Mouse (Mus musculus): ENCODE results near the gene Mdk. TPM values are rescaled to one million over a fixed set of nuclear protein-coding genes. Genes with fewer than 3 reads are reported as not detected.

The Mdk gene
- polyA plus RNA-seq, 1 experiment from 2014 or later = 128 TPM

DNA sequence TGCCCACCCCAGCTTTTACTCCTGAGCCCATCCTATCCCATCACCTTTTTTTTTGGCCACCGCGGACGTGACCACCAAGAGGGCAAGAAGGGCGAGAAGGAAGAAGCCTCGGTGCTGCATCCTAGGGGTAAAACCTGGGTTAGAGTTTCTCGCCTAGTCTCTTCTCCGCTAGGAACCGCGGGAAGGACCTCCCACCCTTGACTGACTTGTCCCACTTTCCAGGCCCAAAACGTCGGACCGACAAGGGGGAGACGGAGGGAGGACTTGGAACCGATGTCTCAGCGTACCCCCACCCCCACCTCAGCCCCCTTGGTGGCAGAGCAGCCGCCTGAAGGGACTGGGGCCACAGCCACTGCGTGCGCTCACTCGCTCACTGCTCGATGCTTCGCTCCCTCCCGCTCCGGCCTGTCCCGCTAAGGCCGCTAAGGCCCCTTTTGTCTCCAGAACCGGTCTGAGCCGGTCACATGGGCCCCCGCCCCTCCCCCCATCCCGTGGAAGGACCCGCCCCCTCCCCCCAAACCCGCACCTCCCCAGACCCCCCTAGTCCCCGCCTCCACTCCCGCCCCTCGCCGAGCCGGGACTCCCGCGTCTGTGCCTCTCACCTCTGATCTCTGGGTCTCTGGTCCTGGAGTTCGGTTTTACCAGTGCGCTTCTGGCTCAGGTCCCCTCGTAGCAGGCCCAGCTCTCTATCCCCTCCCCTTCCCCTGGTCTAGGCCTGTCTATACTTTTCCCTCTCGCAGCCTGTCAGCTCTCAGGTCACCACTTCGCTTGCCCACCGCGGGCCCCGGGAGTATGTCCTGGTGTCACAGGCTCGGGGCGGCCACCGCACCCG lies 553 bp downstream of the Mdk start:
- peaks cover 6% of the 10 kb centered on the region; the same call in 1 of the 2 replicates for H3K4me1 ChIP-seq (replicated peaks; ENCODE audit: control insufficient read depth, insufficient read depth, low read length)
- peak overlapping the region; percentile 56 for H3K9ac ChIP-seq (ENCODE audit: low read depth, low read length)
- H3K27me3 ChIP-seq (replicated peaks; ENCODE audit: control insufficient read depth, insufficient read depth, low read length) = no peaks in the 10 kb centered on the region
- peak overlapping the region; percentile 65 for H3K4me2 ChIP-seq (replicated peaks; ENCODE audit: low read depth)
- peak overlapping the region; percentile 49 for H3K4me3 ChIP-seq (ENCODE audit: low read depth, low read length)
- WGBS = 12% methylated on average over 47 of the region's 50 CpGs
- peaks cover 38% of the 10 kb centered on the region for H3K36me3 ChIP-seq (ENCODE audit: control insufficient read depth, insufficient read depth)
- ATAC-seq = peak; percentile 10; the same call in 1 of the 2 replicates
- no peak overlapping the region; the same call in none of the 2 replicates for H3K27ac ChIP-seq (ENCODE audit: low read depth, low read length)
- no peaks in the 10 kb centered on the region for H3K9me3 ChIP-seq (ENCODE audit: control insufficient read depth)
- no peak; the same call in 1 of the 2 replicates for TF ChIP-seq CTCF (IDR thresholded peaks at IDR 0.05; ENCODE audit: low read depth)

DNA sequence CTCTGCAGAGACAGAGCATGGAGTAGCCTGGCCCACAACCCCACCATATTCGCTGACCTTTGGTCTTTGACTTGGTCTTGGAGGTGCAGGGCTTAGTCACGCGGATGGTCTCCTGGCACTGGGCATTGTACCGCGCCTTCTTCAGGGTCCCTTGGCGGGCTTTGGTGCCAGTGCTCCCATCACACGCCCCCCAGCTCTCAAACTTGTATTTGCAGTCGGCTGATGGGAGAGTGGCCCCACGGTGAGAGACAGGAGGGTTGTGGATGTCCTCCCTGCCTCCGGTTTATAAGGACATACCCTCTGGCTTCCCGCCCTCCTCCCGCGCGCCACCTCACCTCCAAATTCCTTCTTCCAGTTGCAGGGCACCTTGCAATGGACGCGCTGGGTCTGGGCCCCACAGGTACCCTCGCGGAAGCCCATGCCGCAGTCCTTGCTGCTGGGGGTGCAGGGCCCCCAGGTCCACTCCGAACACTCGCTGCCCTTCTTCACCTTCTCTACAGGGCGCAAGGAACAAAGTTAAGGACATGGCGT lies 1.3 kb downstream of the Mdk start:
- no peaks in the 10 kb centered on the region for H3K9me3 ChIP-seq (ENCODE audit: control insufficient read depth)
- no peak for TF ChIP-seq CTCF (IDR thresholded peaks at IDR 0.05; ENCODE audit: low read depth)
- peak overlapping the region; percentile 49 for H3K4me3 ChIP-seq (ENCODE audit: low read depth, low read length)
- no peak overlapping the region for H3K27ac ChIP-seq (ENCODE audit: low read depth, low read length)
- peaks cover 31% of the 10 kb centered on the region for H3K36me3 ChIP-seq (ENCODE audit: control insufficient read depth, insufficient read depth)
- peak overlapping the region; percentile 65 for H3K4me2 ChIP-seq (replicated peaks; ENCODE audit: low read depth)
- ATAC-seq = no peak
- H3K9ac ChIP-seq (ENCODE audit: low read depth, low read length) = peak overlapping the region; percentile 56
- H3K27me3 ChIP-seq (replicated peaks; ENCODE audit: control insufficient read depth, insufficient read depth, low read length) = no peaks in the 10 kb centered on the region
- WGBS = 10% methylated on average over 22 of the region's 23 CpGs
- peaks cover 6% of the 10 kb centered on the region; the same call in 1 of the 2 replicates for H3K4me1 ChIP-seq (replicated peaks; ENCODE audit: control insufficient read depth, insufficient read depth, low read length)

DNA sequence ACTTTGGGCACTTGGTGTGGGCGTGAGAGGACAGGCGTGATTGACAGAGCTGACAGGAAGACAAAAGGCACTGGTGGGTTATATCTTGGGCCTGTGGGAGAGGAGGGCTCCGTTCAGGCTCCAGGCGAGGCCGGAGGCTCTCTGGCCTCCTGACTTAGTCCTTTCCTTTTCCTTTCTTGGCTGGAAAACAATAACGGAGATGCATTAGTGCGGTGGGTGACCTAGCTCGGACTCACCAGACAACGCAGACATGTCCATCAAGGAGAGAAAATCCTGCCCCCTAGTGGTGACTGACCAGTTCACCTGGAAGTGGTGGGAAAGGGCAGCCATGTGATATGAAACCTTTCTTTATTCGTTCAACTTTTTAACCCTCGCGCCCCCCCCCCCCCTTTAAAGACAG lies 2.2 kb downstream of the Mdk start:
- TF ChIP-seq CTCF (IDR thresholded peaks at IDR 0.05; ENCODE audit: low read depth) = peak; percentile 84
- Histone ChIP-seq H3K27me3 (replicated peaks; ENCODE audit: control insufficient read depth, insufficient read depth, low read length) (peaks cover 2% of the 10 kb centered on the region; the same call in 1 of the 2 replicates), H3K9me3 (ENCODE audit: control insufficient read depth) (no peaks in the 10 kb centered on the region), H3K4me3 (ENCODE audit: low read depth, low read length) (no peak overlapping the region; the same call in 1 of the 2 replicates), H3K27ac (ENCODE audit: low read depth, low read length) (no peak overlapping the region), H3K4me2 (replicated peaks; ENCODE audit: low read depth) (peak overlapping the region; percentile 65), H3K36me3 (ENCODE audit: control insufficient read depth, insufficient read depth) (peaks cover 22% of the 10 kb centered on the region), H3K9ac (ENCODE audit: low read depth, low read length) (no peak overlapping the region), H3K4me1 (replicated peaks; ENCODE audit: control insufficient read depth, insufficient read depth, low read length) (peaks cover 6% of the 10 kb centered on the region; the same call in 1 of the 2 replicates)
- ATAC-seq = no peak
- WGBS = 23% methylated on average over 12 of the region's 12 CpGs

DNA sequence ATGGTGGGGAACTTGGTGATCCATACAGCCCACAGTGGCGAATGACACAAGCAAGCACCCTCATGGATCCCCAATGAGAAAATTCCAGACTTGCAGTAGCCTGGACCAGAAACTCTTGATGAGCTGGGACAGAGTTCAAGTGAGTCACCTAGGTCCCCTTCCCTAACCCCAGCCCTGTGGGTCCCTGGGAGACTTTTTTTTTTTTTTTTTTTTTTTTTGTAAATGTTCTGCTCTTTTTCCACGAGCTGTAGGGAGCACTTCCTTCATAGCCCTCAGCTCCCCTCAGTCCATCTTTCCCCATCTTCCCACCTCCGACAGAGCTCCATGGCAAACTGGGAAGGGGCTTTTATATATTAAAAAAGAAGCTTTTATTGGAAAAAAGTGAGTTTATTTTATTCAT lies 2.6 kb downstream of the Mdk start:
- TF ChIP-seq CTCF (IDR thresholded peaks at IDR 0.05; ENCODE audit: low read depth) = no peak
- Histone ChIP-seq H3K27me3 (replicated peaks; ENCODE audit: control insufficient read depth, insufficient read depth, low read length) (peaks cover 6% of the 10 kb centered on the region; the same call in 1 of the 2 replicates), H3K27ac (ENCODE audit: low read depth, low read length) (no peak overlapping the region), H3K4me3 (ENCODE audit: low read depth, low read length) (no peak overlapping the region), H3K36me3 (ENCODE audit: control insufficient read depth, insufficient read depth) (peaks cover 17% of the 10 kb centered on the region), H3K4me1 (replicated peaks; ENCODE audit: control insufficient read depth, insufficient read depth, low read length) (peaks cover 6% of the 10 kb centered on the region; the same call in 1 of the 2 replicates), H3K4me2 (replicated peaks; ENCODE audit: low read depth) (no peak overlapping the region), H3K9me3 (ENCODE audit: control insufficient read depth) (no peaks in the 10 kb centered on the region), H3K9ac (ENCODE audit: low read depth, low read length) (no peak overlapping the region)
- WGBS = 73% methylated on average over 3 of the region's 3 CpGs
- ATAC-seq = no peak

DNA sequence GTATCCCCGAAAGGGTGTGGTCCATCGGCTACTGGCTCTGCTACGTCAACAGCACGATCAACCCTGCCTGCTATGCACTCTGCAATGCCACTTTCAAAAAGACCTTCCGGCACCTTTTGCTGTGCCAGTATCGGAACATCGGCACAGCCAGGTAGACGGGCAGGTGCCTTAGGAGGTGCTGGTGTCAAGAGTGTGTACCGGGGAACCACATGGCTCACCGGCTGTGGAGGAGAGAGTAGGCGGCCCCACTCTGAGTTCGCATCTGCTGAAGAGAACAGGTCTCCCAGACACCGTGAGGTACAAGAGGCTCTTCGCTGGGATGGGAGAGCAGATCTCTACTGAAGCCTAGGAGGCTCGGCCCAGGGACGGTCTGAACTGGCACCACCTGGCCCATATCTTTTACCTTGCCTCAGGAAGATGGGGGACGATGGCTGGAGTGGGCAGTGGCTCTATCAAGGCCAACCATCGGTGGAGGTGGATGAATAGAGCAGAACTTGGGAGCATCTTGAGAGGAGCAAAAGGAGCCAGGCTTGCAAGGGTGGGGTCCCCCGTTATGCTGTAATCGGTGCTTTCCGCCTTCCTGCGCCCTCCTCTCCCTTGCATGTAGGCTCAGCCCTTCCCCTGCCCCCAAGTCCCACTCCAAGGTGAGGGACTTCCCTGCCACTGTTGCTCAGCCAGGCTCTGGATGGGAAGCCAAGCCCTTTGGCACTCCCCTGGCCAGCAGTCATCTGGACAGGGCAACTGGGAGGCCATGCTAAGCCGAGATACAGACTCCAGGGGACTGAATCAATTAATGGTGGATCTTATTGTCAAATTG lies 3.4 kb downstream of the Mdk start:
- Histone ChIP-seq H3K4me2 (replicated peaks; ENCODE audit: low read depth) (no peak overlapping the region), H3K27ac (ENCODE audit: low read depth, low read length) (no peak overlapping the region), H3K4me3 (ENCODE audit: low read depth, low read length) (no peak overlapping the region), H3K27me3 (replicated peaks; ENCODE audit: control insufficient read depth, insufficient read depth, low read length) (peaks cover 7% of the 10 kb centered on the region), H3K36me3 (ENCODE audit: control insufficient read depth, insufficient read depth) (peaks cover 10% of the 10 kb centered on the region), H3K9ac (ENCODE audit: low read depth, low read length) (no peak overlapping the region), H3K4me1 (replicated peaks; ENCODE audit: control insufficient read depth, insufficient read depth, low read length) (peaks cover 7% of the 10 kb centered on the region), H3K9me3 (ENCODE audit: control insufficient read depth) (no peaks in the 10 kb centered on the region)
- no peak; the same call in 1 of the 2 replicates for TF ChIP-seq CTCF (IDR thresholded peaks at IDR 0.05; ENCODE audit: low read depth)
- no peak for ATAC-seq
- 74% methylated on average over 23 of the region's 23 CpGs for WGBS

All from intestine, postnatal 0 days (tissue).